Mouse (Mus musculus) ovary, postnatal 10 days (tissue): ENCODE data around the gene H2al1m.
A peak's percentile ranks its signal among the peaks of the same experiment; 100 is the strongest.
"Not testable (repeated sequence)": the region's sequence is repeated elsewhere in the genome, so short reads cannot be mapped to it uniquely, and the experiment has no call there.

Experiments used
- DNase-seq: peaks from one replicate; pipeline ENCODE4 v3.0.0; 2022; ENCODE audit warnings: low spot score

Gene H2al1m

DNA sequence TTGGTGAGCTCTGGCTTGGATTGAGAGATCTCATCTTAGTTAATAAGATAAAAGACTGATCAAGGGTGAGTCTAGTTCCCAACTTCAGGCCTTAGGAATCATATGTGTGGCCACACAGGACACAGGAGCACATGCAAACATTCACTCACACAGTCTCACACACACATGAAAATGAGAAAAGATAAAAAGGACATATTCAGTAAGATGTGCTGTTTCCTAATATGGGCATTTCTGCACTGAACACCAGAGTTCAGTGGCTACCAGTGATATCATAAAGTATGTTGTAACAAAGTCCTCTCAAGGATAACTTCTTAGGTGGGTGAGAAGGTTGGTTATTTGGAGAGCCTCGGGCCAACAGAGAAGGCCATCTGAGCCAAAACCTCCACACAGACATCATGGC lies at the start of gene H2al1m:
TSS of gene H2al1m (plus strand) at position 301 of the 400 bp plus-strand sequence.
- not testable (repeated sequence) for DNase-seq

DNA sequence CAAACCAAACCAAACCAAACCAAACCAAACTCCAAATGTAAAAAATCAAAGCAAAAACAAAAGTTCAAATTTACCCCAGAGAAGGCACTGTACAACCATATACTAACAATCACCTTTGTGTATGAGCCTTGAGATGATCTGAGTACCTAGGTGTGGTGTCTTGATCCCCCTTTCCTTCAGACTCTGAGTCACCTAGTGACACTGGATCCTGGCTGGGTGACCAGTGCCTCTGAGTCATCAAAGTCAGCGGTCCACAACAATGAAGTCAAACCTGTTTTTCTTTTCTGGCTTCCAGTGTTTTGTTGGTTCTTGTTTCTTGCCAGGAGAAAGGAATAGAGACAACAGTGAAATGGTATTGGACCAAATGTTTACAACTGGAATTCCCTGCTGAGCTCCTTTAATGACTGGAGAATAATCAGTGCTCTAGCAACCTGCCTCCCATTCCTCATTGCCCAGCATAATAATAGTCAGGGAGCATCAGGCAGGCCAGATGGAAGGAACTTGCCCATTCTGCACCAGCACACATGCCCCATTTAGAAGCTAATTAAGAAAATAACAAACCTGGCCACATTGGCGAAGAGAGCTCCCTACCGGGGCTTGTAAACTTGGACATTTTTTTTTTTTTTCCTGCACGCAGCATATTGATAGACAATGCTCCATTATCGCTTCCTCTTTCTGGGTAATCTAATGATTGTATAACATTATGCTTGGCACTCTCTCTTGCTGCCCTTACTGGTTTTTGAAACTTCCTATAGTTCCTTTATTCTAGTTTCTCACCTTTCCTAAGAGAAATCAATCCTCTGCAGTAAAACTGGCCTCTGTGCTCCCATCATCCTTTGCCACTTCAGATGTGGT lies 42.6 kb upstream of the H2al1m start:
- no peak for DNase-seq

DNA sequence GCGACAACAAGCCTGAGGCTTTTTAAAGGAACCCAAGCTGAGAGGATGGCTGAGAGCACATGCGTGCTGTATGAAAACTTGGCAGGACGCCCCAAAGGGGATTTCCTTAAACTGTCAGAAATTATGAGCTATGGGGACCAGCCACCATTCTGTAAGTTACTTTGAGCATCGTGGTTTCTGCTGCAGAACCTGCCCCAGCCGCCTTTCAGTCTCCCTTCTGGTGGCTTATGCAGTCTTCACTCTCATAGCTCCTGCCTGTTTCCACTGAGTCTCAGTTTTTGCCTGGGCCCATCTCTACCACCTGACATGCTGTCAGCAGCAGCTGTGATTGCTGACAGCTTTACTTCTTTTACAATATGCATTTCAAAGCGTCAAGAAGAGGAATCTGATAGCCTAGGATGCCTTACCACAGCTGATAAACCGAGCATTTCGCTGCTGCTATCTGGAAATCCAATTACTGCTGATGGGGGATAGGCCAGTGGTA lies 40.1 kb upstream of the H2al1m start:
- no peak for DNase-seq

- no peak for DNase-seq
Measured at GRCm38 (mm10) chrX:9244603-9245336, 38.8 kb upstream of the H2al1m start.

GRCm38 (mm10) chrX:9248911-9249310 lies 34.7 kb upstream of the H2al1m start:
- no peak for DNase-seq

- DNase-seq: no peak
Measured at GRCm38 (mm10) chrX:9253990-9254389, 29.6 kb upstream of the H2al1m start.

DNA sequence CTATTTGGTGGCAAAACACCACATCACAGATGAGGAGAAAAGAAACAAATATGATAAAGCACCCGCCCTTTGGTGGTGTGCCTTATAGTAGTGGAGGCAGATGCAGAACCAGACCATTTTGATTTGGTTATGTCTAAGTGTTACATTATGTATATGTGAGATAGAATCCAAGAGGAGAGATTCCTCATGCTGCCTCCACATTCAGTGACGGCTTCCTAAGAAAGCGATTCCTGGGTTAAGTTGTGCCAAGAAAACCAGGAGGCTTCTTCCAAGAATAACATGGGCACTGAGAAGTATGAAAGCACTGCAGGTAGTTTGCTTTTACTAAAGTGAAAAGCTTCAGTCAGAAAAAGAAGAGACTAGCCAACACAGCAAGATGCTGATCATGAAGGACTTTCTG lies 28.7 kb upstream of the H2al1m start:
- no peak for DNase-seq

DNA sequence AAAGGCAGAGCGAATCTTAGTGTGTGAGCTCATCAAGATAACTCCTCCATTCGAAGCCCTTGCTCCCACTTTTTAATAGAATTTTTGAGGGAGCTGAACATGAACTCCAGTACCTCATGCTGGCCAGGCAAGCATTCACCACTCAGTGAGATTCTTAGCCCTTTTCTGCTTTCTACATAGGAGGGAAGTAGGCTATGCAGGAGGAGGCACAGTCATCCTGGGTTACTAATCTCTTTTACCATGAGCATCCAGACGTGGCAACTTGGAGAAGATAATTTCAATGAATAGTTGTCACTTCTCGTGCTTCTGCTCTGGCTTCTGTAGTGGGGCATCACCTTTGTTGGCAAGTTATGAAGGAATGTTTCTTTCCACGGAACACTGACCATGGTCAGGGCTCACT lies 26.8 kb upstream of the H2al1m start, which contains the start of gene Gm14862:
TSS of gene Gm14862 (minus strand) at position 134 of the 400 bp plus-strand sequence.
- DNase-seq: no peak

- DNase-seq: no peak
Measured at GRCm38 (mm10) chrX:9257831-9258230, 25.7 kb upstream of the H2al1m start.

GRCm38 (mm10) chrX:9259267-9259666 lies 24.3 kb upstream of the H2al1m start:
- DNase-seq: no peak

DNA sequence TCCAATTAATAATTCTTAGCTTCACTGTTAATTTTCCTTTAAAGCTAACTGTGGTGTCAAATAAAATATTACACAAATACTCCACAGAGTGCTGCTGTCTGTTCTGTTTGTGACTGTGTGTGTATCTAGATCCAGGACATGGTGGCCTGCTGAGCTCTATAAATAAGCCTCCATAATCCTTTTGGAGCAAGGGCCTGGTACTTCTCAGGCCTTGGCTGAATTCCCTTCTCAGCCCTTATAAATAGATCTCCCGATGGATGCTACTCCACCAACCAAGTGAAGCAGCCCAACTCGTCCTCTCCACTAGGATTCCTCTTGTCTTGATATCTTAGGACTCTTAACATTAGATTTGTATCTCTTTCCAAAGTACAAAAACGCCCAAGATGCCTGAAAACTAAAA lies 12.5 kb upstream of the H2al1m start:
- no peak for DNase-seq

GRCm38 (mm10) chrX:9271947-9272459 lies 11.6 kb upstream of the H2al1m start:
- DNase-seq: no peak

DNA sequence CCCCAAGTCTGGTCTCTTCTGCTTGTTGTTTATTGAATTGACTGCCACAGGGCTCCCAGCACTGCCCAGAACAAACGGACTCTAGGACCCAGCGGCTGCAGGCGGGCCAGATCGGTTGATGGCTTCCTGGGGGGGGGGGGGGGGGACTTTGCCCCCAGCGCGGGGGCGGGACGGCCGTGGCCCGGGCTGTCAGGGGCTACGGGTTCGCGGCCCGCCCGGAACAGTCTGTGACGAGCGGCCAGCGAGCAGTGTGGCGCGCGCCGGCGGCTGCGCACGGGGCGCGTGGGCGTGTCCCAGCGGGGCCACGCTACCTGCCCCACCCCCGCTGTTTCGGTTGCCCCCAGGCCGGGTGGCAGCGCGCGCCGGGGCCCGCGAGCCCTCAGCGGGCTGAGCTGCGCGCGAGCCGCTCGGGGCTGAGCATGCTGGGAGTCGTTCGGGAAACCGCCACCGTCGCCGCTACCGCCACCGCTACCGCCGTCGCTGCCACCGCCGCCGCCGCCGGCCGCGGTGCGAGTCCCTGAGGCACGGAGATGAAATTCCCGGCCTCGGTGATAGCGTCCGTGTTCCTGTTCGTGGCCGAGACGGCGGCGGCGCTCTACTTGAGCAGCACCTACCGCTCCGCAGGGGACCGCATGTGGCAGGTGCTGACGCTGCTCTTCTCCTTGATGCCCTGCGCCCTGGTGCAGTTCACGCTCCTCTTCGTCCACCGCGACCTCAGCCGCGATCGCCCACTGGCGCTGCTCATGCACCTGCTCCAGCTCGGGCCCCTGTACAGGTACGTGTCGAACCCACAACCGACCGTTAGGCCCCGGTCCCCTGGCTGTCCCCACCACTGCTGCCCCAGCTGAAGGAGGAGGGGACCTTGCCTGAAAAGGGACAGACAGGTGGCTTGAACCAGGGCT lies 10.9 kb upstream of the H2al1m start, which contains the start of gene Xk:
TSS of gene Xk (plus strand) at position 297 of the 902 bp plus-strand sequence.
- DNase-seq: peak; percentile 3

GRCm38 (mm10) chrX:9273377-9274002 lies 10.1 kb upstream of the H2al1m start:
- DNase-seq: no peak

GRCm38 (mm10) chrX:9274321-9274720 lies 9.2 kb upstream of the H2al1m start:
- DNase-seq: no peak

GRCm38 (mm10) chrX:9293140-9293829 lies 9.7 kb downstream of the H2al1m start:
- DNase-seq: not testable (repeated sequence)

- DNase-seq: no peak
Measured at GRCm38 (mm10) chrX:9298413-9298864, 14.9 kb downstream of the H2al1m start.

DNA sequence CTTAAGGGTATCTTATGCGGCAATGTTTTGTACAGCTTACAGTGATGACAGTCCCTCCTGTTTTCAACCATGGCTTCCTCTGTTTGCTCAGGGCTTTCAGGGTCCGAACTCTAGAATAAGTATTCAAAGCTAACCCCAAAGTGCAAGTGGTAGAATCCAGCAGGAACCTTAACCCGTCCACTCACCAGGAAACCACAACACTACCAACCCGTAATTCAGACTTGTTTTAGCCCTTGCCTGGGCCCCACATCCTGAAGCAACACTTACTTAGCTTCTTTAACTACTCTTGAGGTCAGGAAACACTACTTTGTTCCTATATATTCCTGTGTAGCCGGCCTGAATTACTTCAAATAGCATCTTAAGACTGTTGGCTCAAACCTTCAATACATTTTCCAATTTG lies 19.2 kb downstream of the H2al1m start:
- DNase-seq: no peak

DNA sequence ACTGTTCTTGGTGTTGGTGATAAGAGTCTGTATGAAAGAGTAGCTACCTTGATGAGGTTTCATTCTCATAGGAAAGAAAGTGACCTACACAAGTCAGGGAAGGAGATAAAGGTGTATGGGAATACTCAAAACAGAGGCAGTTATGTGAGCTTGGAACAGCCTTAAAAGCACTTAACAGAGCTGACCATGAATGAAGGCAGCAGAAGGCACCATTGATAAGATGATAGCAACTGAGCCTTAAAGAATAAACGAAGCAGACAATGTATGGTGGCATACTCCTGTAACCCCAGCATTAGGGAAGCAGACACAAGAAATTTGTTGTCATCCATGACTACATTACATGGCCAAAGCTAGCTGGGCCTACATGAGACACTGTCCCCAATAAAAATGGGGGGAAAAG lies 19.9 kb downstream of the H2al1m start:
- no peak for DNase-seq

DNA sequence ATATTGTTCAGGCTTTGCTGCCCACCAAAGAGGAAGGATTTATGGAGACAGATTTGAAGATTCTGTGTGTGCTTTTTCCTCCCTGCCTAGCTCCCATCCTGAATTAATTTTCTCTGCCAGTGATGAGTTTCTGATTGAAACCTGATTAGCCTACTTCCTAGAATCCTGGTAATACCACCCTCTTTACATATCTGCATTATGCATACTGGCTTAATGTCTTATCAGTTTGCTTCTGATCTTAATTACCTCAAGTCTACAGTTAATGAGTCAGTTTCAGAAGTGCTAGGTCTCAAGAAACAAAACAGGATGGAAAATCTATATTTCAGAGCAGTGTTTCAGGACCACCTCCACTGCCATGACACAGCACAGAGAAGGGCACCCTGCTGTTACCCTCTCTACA lies 32.9 kb downstream of the H2al1m start:
- DNase-seq: not testable (repeated sequence)
